Mouse (Mus musculus): Measurements from ENCODE around the gene Klhl2. TPM values are rescaled to one million over a fixed set of nuclear protein-coding genes. Genes with fewer than 3 reads are reported as not detected.

Klhl2 gene
- total and polyA plus RNA-seq, 2 experiments: 11.4 to 31.0 TPM

DNA sequence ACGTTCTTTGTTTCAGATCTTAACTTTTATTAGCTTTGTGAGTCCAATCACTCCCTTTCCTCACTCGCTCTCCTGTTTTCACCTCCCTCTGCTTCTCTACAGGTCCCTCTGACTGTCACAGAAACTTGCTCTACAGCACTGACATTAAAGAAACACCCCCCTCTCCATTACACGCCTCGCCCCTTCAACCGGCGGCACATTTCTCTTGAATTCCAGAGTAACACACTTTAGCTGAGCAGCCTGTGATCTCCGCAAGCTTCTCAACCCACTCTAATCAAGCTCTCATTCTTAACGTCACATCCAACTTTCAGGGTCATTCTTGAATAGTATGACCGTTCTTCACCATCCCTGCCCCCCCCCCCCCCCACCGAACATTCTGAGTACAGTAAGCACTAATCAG, 52.1 kb downstream of the Klhl2 start:
- H3K27me3 ChIP-seq (ENCODE audit: control insufficient read depth, insufficient read depth, low read length): no peaks in the 10 kb centered on the region
- TF ChIP-seq CTCF (IDR thresholded peaks at IDR 0.05; ENCODE audit: low read depth, low read length): no peak
- no peak for TF ChIP-seq POLR2A (IDR thresholded peaks at IDR 0.05; ENCODE audit: extremely low read depth, insufficient read depth, low read length)

DNA sequence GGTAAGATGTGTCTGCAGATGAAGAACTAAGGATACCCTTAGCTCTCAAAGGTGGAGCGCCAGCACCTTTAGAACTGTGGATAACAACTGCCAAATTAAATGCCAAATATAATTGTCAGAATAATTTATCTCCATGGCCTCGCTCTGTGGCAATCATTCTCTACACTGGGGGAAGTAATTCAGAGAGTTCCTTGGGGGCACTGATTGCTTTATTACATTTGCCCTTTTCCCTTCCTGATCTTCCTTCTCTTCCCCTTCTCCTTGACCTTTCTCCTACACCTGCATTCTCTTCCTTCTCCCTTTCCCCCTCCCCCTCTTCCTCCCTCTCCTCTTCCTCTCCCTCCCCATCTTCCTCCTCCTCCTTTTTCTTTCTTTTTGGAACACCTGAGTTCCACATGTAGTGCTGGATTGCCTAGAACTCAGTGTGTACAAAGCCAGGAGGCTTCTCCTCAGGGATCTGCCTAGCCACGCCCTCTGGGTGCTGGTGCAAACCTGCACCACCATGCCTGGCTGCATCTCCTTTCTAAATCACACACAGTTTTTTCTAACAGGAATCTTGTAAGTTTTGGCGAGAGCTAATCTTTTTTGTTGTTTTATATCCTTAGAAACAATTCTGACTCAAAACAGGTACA, 58.5 kb downstream of the Klhl2 start:
- no peak for TF ChIP-seq POLR2A (IDR thresholded peaks at IDR 0.05; ENCODE audit: extremely low read depth, insufficient read depth, low read length)
- TF ChIP-seq CTCF (IDR thresholded peaks at IDR 0.05; ENCODE audit: low read depth, low read length): no peak
- no peak overlapping the region for H3K4me3 ChIP-seq (ENCODE audit: insufficient read depth, low read depth, low read length)
- no peaks in the 10 kb centered on the region for H3K27me3 ChIP-seq (ENCODE audit: control insufficient read depth, insufficient read depth, low read length)
- peaks cover 19% of the 10 kb centered on the region; the same call in 1 of the 2 replicates for H3K79me2 ChIP-seq (ENCODE audit: control insufficient read depth, insufficient read depth, low read length)
- peaks cover 12% of the 10 kb centered on the region for H3K4me1 ChIP-seq (ENCODE audit: control insufficient read depth, insufficient read depth, low read length)
- no peaks in the 10 kb centered on the region for H3K36me3 ChIP-seq (ENCODE audit: control insufficient read depth, insufficient read depth, low read length)
- no peak overlapping the region for H3K9ac ChIP-seq (ENCODE audit: low read depth, low read length)
- DNase-seq (ENCODE audit: extremely low read depth, low read depth, low spot score): no peak
- peak overlapping the region; percentile 82 for H3K27ac ChIP-seq (replicated peaks; ENCODE audit: insufficient read depth, low read depth, low read length)
- 82% methylated on average over 4 of the region's 4 CpGs for WGBS

More for the DNA sequence above, 52.1 kb downstream of the Klhl2 start:
- Histone ChIP-seq H3K79me2 (ENCODE audit: control insufficient read depth, insufficient read depth, low read length) (peaks cover 27% of the 10 kb centered on the region), H3K4me3 (ENCODE audit: insufficient read depth, low read depth, low read length) (no peak overlapping the region), H3K4me1 (ENCODE audit: control insufficient read depth, insufficient read depth, low read length) (peaks cover 9% of the 10 kb centered on the region), H3K27ac (replicated peaks; ENCODE audit: insufficient read depth, low read depth, low read length) (no peak overlapping the region), H3K36me3 (ENCODE audit: control insufficient read depth, insufficient read depth, low read length) (no peaks in the 10 kb centered on the region), H3K9ac (ENCODE audit: low read depth, low read length) (no peak overlapping the region)
- DNase-seq (ENCODE audit: extremely low read depth, low read depth, low spot score): no peak
- WGBS: 95% methylated on average over 10 of the region's 10 CpGs

DNA sequence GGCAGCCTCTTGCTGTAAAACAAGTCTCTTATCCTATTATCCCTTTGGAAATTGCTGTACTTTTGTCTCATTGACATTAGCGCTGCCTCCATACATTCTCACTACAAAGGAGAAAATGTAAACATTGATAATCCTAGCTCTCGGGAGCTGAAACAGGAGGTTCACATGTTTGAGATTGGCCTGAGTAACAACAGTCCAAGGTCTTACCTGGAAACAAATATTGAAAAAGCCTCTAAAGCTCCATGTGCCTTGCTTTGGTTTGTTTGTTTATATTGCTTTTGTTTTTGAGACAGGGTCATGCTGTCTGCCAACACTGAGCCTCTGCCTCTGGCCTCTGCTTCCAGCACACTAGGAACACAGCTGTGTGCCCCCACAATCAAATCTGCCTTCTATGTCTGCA, 59.4 kb downstream of the Klhl2 start:
- Histone ChIP-seq H3K9ac (ENCODE audit: low read depth, low read length) (no peak overlapping the region), H3K27ac (replicated peaks; ENCODE audit: insufficient read depth, low read depth, low read length) (peak overlapping the region; percentile 82), H3K4me1 (ENCODE audit: control insufficient read depth, insufficient read depth, low read length) (peaks cover 14% of the 10 kb centered on the region), H3K79me2 (ENCODE audit: control insufficient read depth, insufficient read depth, low read length) (peaks cover 19% of the 10 kb centered on the region; the same call in 1 of the 2 replicates), H3K4me3 (ENCODE audit: insufficient read depth, low read depth, low read length) (no peak overlapping the region), H3K36me3 (ENCODE audit: control insufficient read depth, insufficient read depth, low read length) (no peaks in the 10 kb centered on the region), H3K27me3 (ENCODE audit: control insufficient read depth, insufficient read depth, low read length) (no peaks in the 10 kb centered on the region)
- WGBS: 19% methylated on average over 2 of the region's 2 CpGs
- no peak for TF ChIP-seq POLR2A (IDR thresholded peaks at IDR 0.05; ENCODE audit: extremely low read depth, insufficient read depth, low read length)
- no peak for TF ChIP-seq CTCF (IDR thresholded peaks at IDR 0.05; ENCODE audit: low read depth, low read length)
- DNase-seq (ENCODE audit: extremely low read depth, low read depth, low spot score): peak; percentile 92

DNA sequence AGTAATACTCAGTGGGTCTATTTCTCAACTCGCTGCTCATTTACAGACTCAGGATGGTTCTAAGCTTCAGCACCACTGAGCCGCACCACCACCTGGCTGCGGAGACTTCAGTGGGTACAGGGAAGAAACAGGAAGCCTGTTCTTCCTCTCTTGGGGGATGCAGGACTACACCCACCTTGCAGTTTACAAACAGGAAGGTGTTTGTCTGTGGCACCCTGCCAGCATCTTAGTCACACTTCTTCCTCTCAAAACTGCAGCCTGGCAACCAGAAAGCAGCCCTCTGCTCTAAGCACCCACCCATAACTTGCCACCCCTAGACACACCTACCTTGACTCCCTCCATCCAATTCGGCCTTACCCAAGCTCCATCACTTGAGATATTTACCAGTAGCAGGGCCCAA, 61.1 kb downstream of the Klhl2 start:
- Histone ChIP-seq H3K4me1 (ENCODE audit: control insufficient read depth, insufficient read depth, low read length) (peaks cover 15% of the 10 kb centered on the region), H3K4me3 (ENCODE audit: insufficient read depth, low read depth, low read length) (no peak overlapping the region), H3K36me3 (ENCODE audit: control insufficient read depth, insufficient read depth, low read length) (no peaks in the 10 kb centered on the region), H3K27me3 (ENCODE audit: control insufficient read depth, insufficient read depth, low read length) (no peaks in the 10 kb centered on the region), H3K79me2 (ENCODE audit: control insufficient read depth, insufficient read depth, low read length) (peaks cover 11% of the 10 kb centered on the region; the same call in 1 of the 2 replicates), H3K9ac (ENCODE audit: low read depth, low read length) (no peak overlapping the region), H3K27ac (replicated peaks; ENCODE audit: insufficient read depth, low read depth, low read length) (no peak overlapping the region)
- TF ChIP-seq CTCF (IDR thresholded peaks at IDR 0.05; ENCODE audit: low read depth, low read length): no peak
- TF ChIP-seq POLR2A (IDR thresholded peaks at IDR 0.05; ENCODE audit: extremely low read depth, insufficient read depth, low read length): no peak
- WGBS: 81% methylated on average over 4 of the region's 4 CpGs
- no peak for DNase-seq (ENCODE audit: extremely low read depth, low read depth, low spot score)

DNA sequence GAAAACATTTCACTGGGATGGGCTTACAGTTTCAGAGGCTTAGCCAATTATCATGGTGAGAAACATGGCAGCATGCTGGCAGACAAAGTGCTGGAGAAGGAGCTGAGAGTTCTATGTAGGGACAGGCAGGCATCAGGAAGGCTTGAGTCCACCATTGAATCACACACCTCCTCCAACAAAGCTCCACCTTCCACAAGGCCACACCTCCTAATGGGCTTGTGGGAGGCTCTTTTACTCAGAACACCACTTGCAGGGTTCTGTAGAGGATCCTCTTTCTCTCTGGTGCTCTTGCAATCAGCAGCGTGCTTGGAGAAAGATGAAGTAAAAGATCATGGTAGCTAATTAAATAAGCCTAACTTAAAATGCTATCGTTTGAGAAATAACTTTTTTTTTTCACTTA, 63.0 kb downstream of the Klhl2 start:
- H3K4me3 ChIP-seq (ENCODE audit: insufficient read depth, low read depth, low read length): no peak overlapping the region
- WGBS: 85% methylated on average over 2 of the region's 2 CpGs
- peaks cover 15% of the 10 kb centered on the region for H3K4me1 ChIP-seq (ENCODE audit: control insufficient read depth, insufficient read depth, low read length)
- no peak for DNase-seq (ENCODE audit: extremely low read depth, low read depth, low spot score)
- H3K9ac ChIP-seq (ENCODE audit: low read depth, low read length): no peak overlapping the region
- 0 out of 2 replicates have a peak overlapping the region, but pooled peaks have one; percentile 19 for H3K27ac ChIP-seq (replicated peaks; ENCODE audit: insufficient read depth, low read depth, low read length)
- H3K36me3 ChIP-seq (ENCODE audit: control insufficient read depth, insufficient read depth, low read length): no peaks in the 10 kb centered on the region
- peaks cover 17% of the 10 kb centered on the region; the same call in 1 of the 2 replicates for H3K79me2 ChIP-seq (ENCODE audit: control insufficient read depth, insufficient read depth, low read length)
- TF ChIP-seq CTCF (IDR thresholded peaks at IDR 0.05; ENCODE audit: low read depth, low read length) (no peak), POLR2A (IDR thresholded peaks at IDR 0.05; ENCODE audit: extremely low read depth, insufficient read depth, low read length) (no peak)
- H3K27me3 ChIP-seq (ENCODE audit: control insufficient read depth, insufficient read depth, low read length): no peaks in the 10 kb centered on the region

DNA sequence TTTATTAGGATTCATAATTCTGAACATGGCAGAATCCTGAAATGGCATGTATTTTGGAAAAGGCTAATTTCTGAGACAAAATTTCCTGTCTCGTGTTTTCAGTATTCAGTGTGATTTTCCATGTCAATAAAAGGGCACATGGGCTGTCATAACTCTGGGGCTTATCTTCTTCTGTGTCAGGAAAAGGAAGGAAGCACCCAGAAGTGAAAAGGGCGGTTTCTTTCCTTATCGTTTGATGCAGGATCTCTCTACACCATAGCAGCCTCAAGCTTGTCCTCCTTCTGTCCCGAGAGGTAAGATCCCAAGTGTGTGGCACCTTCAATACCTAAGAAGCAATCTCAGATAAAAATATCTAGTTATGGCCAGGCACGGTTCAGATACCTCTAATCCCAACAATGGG, 65.6 kb downstream of the Klhl2 start:
- Histone ChIP-seq H3K36me3 (ENCODE audit: control insufficient read depth, insufficient read depth, low read length) (peaks cover 2% of the 10 kb centered on the region; the same call in 1 of the 2 replicates), H3K79me2 (ENCODE audit: control insufficient read depth, insufficient read depth, low read length) (peaks cover 15% of the 10 kb centered on the region), H3K9ac (ENCODE audit: low read depth, low read length) (no peak overlapping the region), H3K4me1 (ENCODE audit: control insufficient read depth, insufficient read depth, low read length) (peaks cover 4% of the 10 kb centered on the region; the same call in 1 of the 2 replicates), H3K27me3 (ENCODE audit: control insufficient read depth, insufficient read depth, low read length) (no peaks in the 10 kb centered on the region), H3K27ac (replicated peaks; ENCODE audit: insufficient read depth, low read depth, low read length) (no peak overlapping the region), H3K4me3 (ENCODE audit: insufficient read depth, low read depth, low read length) (no peak overlapping the region)
- no peak for TF ChIP-seq POLR2A (IDR thresholded peaks at IDR 0.05; ENCODE audit: extremely low read depth, insufficient read depth, low read length)
- no peak for TF ChIP-seq CTCF (IDR thresholded peaks at IDR 0.05; ENCODE audit: low read depth, low read length)
- DNase-seq (ENCODE audit: extremely low read depth, low read depth, low spot score): no peak
- WGBS: 84% methylated on average over 5 of the region's 5 CpGs
